Mouse (Mus musculus): ENCODE measurements around the gene Rbfox3. TPM values are rescaled to one million over a fixed set of nuclear protein-coding genes. Genes with fewer than 3 reads are reported as not detected.

Gene Rbfox3
- polyA plus RNA-seq, 1 experiment from 2014 or later: 1.5 TPM

DNA sequence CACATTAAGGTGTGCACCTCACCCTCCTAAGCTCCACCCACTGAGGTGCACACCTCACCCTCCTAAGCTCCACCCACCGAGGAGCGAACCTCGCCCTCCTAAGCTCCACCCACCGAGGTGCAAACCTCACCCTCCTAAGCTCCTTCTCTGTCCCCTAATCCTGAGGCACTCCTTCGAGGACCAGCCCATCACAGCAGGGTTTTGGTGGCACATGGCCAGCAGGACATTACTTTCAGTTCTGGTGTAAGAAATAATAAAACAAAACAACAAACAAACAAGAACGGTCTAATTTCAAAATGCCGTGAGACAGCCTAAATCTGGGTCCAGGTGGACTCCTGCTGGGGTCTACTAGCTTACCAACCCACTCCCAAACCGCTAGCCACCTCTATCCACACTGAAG, 187.0 kb downstream of the Rbfox3 start:
- H3K9me3 ChIP-seq: no peaks in the 10 kb centered on the region
- peaks cover 30% of the 10 kb centered on the region for H3K4me1 ChIP-seq (replicated peaks)
- no peaks in the 10 kb centered on the region for H3K36me3 ChIP-seq
- no peak overlapping the region for H3K27ac ChIP-seq
- H3K27me3 ChIP-seq (replicated peaks): no peaks in the 10 kb centered on the region
- no peak overlapping the region for H3K4me3 ChIP-seq (replicated peaks)
- no peak overlapping the region for H3K9ac ChIP-seq
- H3K4me2 ChIP-seq (replicated peaks): no peak overlapping the region
- ATAC-seq: no peak
- 65% methylated on average over 8 of the region's 8 CpGs for WGBS

- WGBS: 60% methylated on average over 8 of the region's 8 CpGs
- H3K36me3 ChIP-seq: no peaks in the 10 kb centered on the region
- peaks cover 24% of the 10 kb centered on the region for H3K4me1 ChIP-seq (replicated peaks)
- H3K9me3 ChIP-seq: no peaks in the 10 kb centered on the region
- no peak for ATAC-seq
- no peak overlapping the region for H3K4me3 ChIP-seq (replicated peaks)
- H3K27me3 ChIP-seq (replicated peaks): no peaks in the 10 kb centered on the region
- no peak overlapping the region for H3K4me2 ChIP-seq (replicated peaks)
- no peak overlapping the region for H3K9ac ChIP-seq
- no peak overlapping the region for H3K27ac ChIP-seq
Measured at GRCm38 (mm10) chr11:118723166-118723565, 188.2 kb downstream of the Rbfox3 start.

DNA sequence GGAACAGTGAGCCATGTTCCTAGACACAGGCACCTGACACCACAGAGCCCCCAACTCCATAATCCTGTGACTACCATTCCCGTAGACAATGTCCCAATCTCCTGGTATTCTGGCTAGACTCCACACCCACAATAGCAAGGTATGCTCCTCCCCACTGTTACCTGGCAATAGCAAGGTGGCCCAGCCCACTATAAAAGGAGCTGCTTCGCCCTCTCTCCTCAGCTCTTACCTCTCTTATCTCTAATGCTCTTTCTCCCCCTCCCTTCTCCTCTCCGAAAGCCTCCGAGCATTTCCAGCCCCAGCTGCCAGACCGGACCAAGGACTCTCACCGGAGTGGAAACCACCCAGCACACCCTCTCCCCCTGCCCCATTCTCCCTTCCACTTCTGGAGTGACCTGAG, 189.5 kb downstream of the Rbfox3 start:
- H3K4me2 ChIP-seq (replicated peaks): peak overlapping the region; percentile 28; the same call in 1 of the 2 replicates
- no peak overlapping the region for H3K27ac ChIP-seq
- no peak overlapping the region for H3K4me3 ChIP-seq (replicated peaks)
- 25% methylated on average over 6 of the region's 6 CpGs for WGBS
- H3K36me3 ChIP-seq: no peaks in the 10 kb centered on the region
- H3K4me1 ChIP-seq (replicated peaks): peaks cover 13% of the 10 kb centered on the region; the same call in 1 of the 2 replicates
- no peak overlapping the region for H3K9ac ChIP-seq
- ATAC-seq: peak; percentile 78
- H3K9me3 ChIP-seq: no peaks in the 10 kb centered on the region
- no peaks in the 10 kb centered on the region for H3K27me3 ChIP-seq (replicated peaks)

- no peaks in the 10 kb centered on the region for H3K9me3 ChIP-seq
- H3K27ac ChIP-seq: no peak overlapping the region
- H3K27me3 ChIP-seq (replicated peaks): no peaks in the 10 kb centered on the region
- no peaks in the 10 kb centered on the region for H3K4me1 ChIP-seq (replicated peaks)
- no peak overlapping the region for H3K9ac ChIP-seq
- 76% methylated on average over 26 of the region's 26 CpGs for WGBS
- no peaks in the 10 kb centered on the region for H3K36me3 ChIP-seq
- H3K4me2 ChIP-seq (replicated peaks): no peak overlapping the region
- no peak for ATAC-seq
- no peak overlapping the region for H3K4me3 ChIP-seq (replicated peaks)
Measured at GRCm38 (mm10) chr11:118714601-118715524, 196.5 kb downstream of the Rbfox3 start.

GRCm38 (mm10) chr11:118712761-118713160, 198.6 kb downstream of the Rbfox3 start:
- no peaks in the 10 kb centered on the region for H3K4me1 ChIP-seq (replicated peaks)
- 84% methylated on average over 4 of the region's 4 CpGs for WGBS
- H3K27me3 ChIP-seq (replicated peaks): no peaks in the 10 kb centered on the region
- no peak overlapping the region for H3K4me2 ChIP-seq (replicated peaks)
- no peak overlapping the region for H3K27ac ChIP-seq
- no peak overlapping the region for H3K9ac ChIP-seq
- H3K4me3 ChIP-seq (replicated peaks): no peak overlapping the region
- no peaks in the 10 kb centered on the region for H3K36me3 ChIP-seq
- ATAC-seq: no peak
- H3K9me3 ChIP-seq: no peaks in the 10 kb centered on the region

- H3K4me3 ChIP-seq (replicated peaks): no peak overlapping the region
- H3K9me3 ChIP-seq: no peaks in the 10 kb centered on the region
- ATAC-seq: no peak
- H3K4me2 ChIP-seq (replicated peaks): no peak overlapping the region
- H3K27ac ChIP-seq: no peak overlapping the region
- H3K36me3 ChIP-seq: no peaks in the 10 kb centered on the region
- no peak overlapping the region for H3K9ac ChIP-seq
- 81% methylated on average over 9 of the region's 9 CpGs for WGBS
- no peaks in the 10 kb centered on the region for H3K27me3 ChIP-seq (replicated peaks)
- H3K4me1 ChIP-seq (replicated peaks): no peaks in the 10 kb centered on the region
Measured at GRCm38 (mm10) chr11:118712058-118712457, 199.3 kb downstream of the Rbfox3 start.

- Histone ChIP-seq H3K27me3 (replicated peaks) (no peaks in the 10 kb centered on the region), H3K9ac (no peak overlapping the region), H3K4me1 (replicated peaks) (no peaks in the 10 kb centered on the region), H3K27ac (no peak overlapping the region), H3K4me2 (replicated peaks) (no peak overlapping the region), H3K9me3 (no peaks in the 10 kb centered on the region), H3K4me3 (replicated peaks) (no peak overlapping the region), H3K36me3 (no peaks in the 10 kb centered on the region)
- WGBS: 55% methylated on average over 5 of the region's 5 CpGs
- ATAC-seq: no peak; the same call in 1 of the 2 replicates
Measured at GRCm38 (mm10) chr11:118710035-118710434, 201.4 kb downstream of the Rbfox3 start.

- Histone ChIP-seq H3K4me3 (replicated peaks) (no peak overlapping the region), H3K27ac (no peak overlapping the region), H3K36me3 (no peaks in the 10 kb centered on the region), H3K4me2 (replicated peaks) (0 out of 2 replicates have a peak overlapping the region, but pooled peaks have one; percentile 14), H3K9ac (no peak overlapping the region), H3K4me1 (replicated peaks) (peaks cover 3% of the 10 kb centered on the region; the same call in 1 of the 2 replicates), H3K9me3 (no peaks in the 10 kb centered on the region), H3K27me3 (replicated peaks) (no peaks in the 10 kb centered on the region)
- ATAC-seq: no peak
- 52% methylated on average over 16 of the region's 16 CpGs for WGBS
Measured at GRCm38 (mm10) chr11:118696226-118696930, 215.0 kb downstream of the Rbfox3 start.

- no peak overlapping the region for H3K9ac ChIP-seq
- ATAC-seq: no peak
- no peaks in the 10 kb centered on the region for H3K27me3 ChIP-seq (replicated peaks)
- no peaks in the 10 kb centered on the region for H3K9me3 ChIP-seq
- no peak overlapping the region for H3K4me2 ChIP-seq (replicated peaks)
- H3K4me1 ChIP-seq (replicated peaks): peaks cover 3% of the 10 kb centered on the region; the same call in 1 of the 2 replicates
- H3K36me3 ChIP-seq: no peaks in the 10 kb centered on the region
- no peak overlapping the region for H3K4me3 ChIP-seq (replicated peaks)
- WGBS: 87% methylated on average over 7 of the region's 7 CpGs
- H3K27ac ChIP-seq: no peak overlapping the region
Measured at GRCm38 (mm10) chr11:118693276-118693675, 218.1 kb downstream of the Rbfox3 start.

DNA sequence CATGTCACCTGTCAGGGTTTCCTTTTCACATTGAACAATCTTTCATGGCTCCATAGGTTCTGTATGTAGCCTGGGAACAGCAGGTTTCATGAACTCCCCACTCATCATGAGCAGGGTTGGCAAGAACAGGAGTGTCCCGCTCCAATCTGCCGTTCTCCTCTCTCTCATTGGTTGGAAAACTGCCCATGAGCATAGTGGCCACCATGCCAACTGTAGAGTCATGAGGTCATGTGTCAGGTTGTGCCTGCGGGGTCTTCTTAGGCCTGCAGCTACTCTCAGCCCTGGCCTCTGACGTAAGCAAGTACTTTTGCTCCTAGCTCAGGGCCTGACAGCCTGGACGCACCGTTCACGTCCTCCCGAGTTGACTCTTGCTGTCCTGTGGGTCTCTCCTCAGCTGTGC, 221.1 kb downstream of the Rbfox3 start:
- no peaks in the 10 kb centered on the region for H3K9me3 ChIP-seq
- no peak overlapping the region for H3K9ac ChIP-seq
- H3K4me3 ChIP-seq (replicated peaks): no peak overlapping the region
- WGBS: 85% methylated on average over 8 of the region's 8 CpGs
- H3K27me3 ChIP-seq (replicated peaks): 0 out of 2 replicates have a peak, but pooled peaks cover 1% of the 10 kb centered on the region
- H3K27ac ChIP-seq: no peak overlapping the region
- no peaks in the 10 kb centered on the region for H3K4me1 ChIP-seq (replicated peaks)
- ATAC-seq: no peak
- H3K36me3 ChIP-seq: no peaks in the 10 kb centered on the region
- no peak overlapping the region for H3K4me2 ChIP-seq (replicated peaks)

GRCm38 (mm10) chr11:118685397-118685796, 226.0 kb downstream of the Rbfox3 start:
- Histone ChIP-seq H3K27me3 (replicated peaks) (peaks cover 11% of the 10 kb centered on the region; the same call in 1 of the 2 replicates), H3K27ac (no peak overlapping the region), H3K9me3 (no peaks in the 10 kb centered on the region), H3K36me3 (no peaks in the 10 kb centered on the region), H3K4me3 (replicated peaks) (no peak overlapping the region), H3K9ac (no peak overlapping the region), H3K4me1 (replicated peaks) (no peaks in the 10 kb centered on the region), H3K4me2 (replicated peaks) (no peak overlapping the region)
- WGBS: 3% methylated on average over 16 of the region's 16 CpGs
- ATAC-seq: no peak

DNA sequence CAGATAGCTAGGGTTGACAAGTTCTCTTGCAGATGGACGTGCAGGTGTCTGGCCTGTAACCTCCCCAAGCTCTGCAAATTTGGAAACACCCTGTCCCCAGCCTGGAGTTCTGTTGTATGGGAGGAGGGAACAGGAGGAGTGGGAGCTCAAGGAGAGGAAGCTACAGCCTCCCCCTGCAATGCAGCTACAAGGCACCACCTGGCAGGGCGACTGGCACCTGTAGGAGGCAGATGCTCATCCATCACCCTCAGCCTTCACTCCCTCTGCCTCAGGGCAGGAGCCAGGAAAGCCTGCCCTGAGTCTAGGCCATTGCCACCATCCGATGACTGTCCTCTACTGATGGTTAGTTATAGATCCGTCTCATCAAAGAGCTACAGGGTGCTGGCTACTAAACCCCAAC, 226.7 kb downstream of the Rbfox3 start:
- Histone ChIP-seq H3K27me3 (replicated peaks) (peaks cover 18% of the 10 kb centered on the region; the same call in 1 of the 2 replicates), H3K36me3 (no peaks in the 10 kb centered on the region)

More for the DNA sequence above, 226.7 kb downstream of the Rbfox3 start:
- Histone ChIP-seq H3K27ac (no peak overlapping the region), H3K4me3 (replicated peaks) (no peak overlapping the region), H3K4me1 (replicated peaks) (no peaks in the 10 kb centered on the region), H3K9ac (no peak overlapping the region), H3K9me3 (no peaks in the 10 kb centered on the region), H3K4me2 (replicated peaks) (no peak overlapping the region)
- no peak for ATAC-seq
- WGBS: 72% methylated on average over 4 of the region's 4 CpGs
